Mouse (Mus musculus): ENCODE results near the gene Nudt1. TPM values are rescaled to one million over a fixed set of nuclear protein-coding genes. Genes with fewer than 3 reads are reported as not detected.

The Nudt1 gene
- polyA plus RNA-seq, 1 experiment from 2014 or later = 50.1 TPM

Other genes starting within 250 kb of the Nudt1 start
- gene Mad1l1, start 104 bp upstream of the Nudt1 start, polyA plus RNA-seq (2015; fragmentation: Nextera tagmentation; extraction: Ambion mirVana) = 55.5 and 58.1 TPM in 2 replicates
- 22.6 and 26.3 TPM in 2 replicates for gene Mrm2, start 10.2 kb downstream of the Nudt1 start, polyA plus RNA-seq (2015; fragmentation: Nextera tagmentation; extraction: Ambion mirVana)
- 19.0 and 19.7 TPM in 2 replicates for gene Snx8, start 67.6 kb downstream of the Nudt1 start, polyA plus RNA-seq (2015; fragmentation: Nextera tagmentation; extraction: Ambion mirVana)
- 129 and 131 TPM in 2 replicates for gene Eif3b, start 97.7 kb downstream of the Nudt1 start, polyA plus RNA-seq (2015; fragmentation: Nextera tagmentation; extraction: Ambion mirVana)
- not detected in 2 replicates for gene Gm4869, start 124.0 kb downstream of the Nudt1 start, polyA plus RNA-seq (2015; fragmentation: Nextera tagmentation; extraction: Ambion mirVana)
- gene Chst12, start 183.9 kb downstream of the Nudt1 start, polyA plus RNA-seq (2015; fragmentation: Nextera tagmentation; extraction: Ambion mirVana) = 18.4 and 18.7 TPM in 2 replicates
- gene Grifin, start 243.4 kb downstream of the Nudt1 start, polyA plus RNA-seq (2015; fragmentation: Nextera tagmentation; extraction: Ambion mirVana) = not detected in 2 replicates

Data from embryonic facial prominence, embryonic 13.5 days (tissue).